Mouse (Mus musculus) right cerebral cortex, adult 18-20 months (tissue): ENCODE measurements at regions not wholly inside any gene's neighbourhood (a gene's known extent, or its start where the extent isn't known, plus 50 kb on each side); places are given as distances from the start of the nearest gene placed in this dataset.

Experiments
- DNase-seq: peaks from one replicate; pipeline ENCODE4 v3.0.0; 2022; ENCODE audit warnings: mixed read lengths

GRCm38 (mm10) chr4:54460596-54460995 is 484.3 kb upstream of the Zfp462 start:
- no peak for DNase-seq

GRCm38 (mm10) chr4:54469176-54469575 is 475.7 kb upstream of the Zfp462 start:
- DNase-seq = no peak

- DNase-seq = peak; percentile 18
Measured at GRCm38 (mm10) chr4:54470022-54471008, 474.5 kb upstream of the Zfp462 start.

GRCm38 (mm10) chr4:54471009-54471408 is 473.8 kb upstream of the Zfp462 start:
- no peak for DNase-seq

- DNase-seq = no peak
Measured at GRCm38 (mm10) chr4:54481766-54482165, 463.1 kb upstream of the Zfp462 start.

GRCm38 (mm10) chr4:54493074-54493473 is 451.8 kb upstream of the Zfp462 start:
- no peak for DNase-seq

- DNase-seq = no peak
Measured at GRCm38 (mm10) chr4:54497312-54497994, 447.4 kb upstream of the Zfp462 start.

- peak; percentile 23 for DNase-seq
Measured at GRCm38 (mm10) chr4:54515934-54516333, 428.9 kb upstream of the Zfp462 start.

GRCm38 (mm10) chr4:54523283-54523682 is 421.6 kb upstream of the Zfp462 start:
- DNase-seq = no peak

GRCm38 (mm10) chr4:54526003-54526586 is 418.8 kb upstream of the Zfp462 start:
- no peak for DNase-seq

GRCm38 (mm10) chr4:54527660-54528059 is 417.2 kb upstream of the Zfp462 start:
- no peak for DNase-seq

- DNase-seq = no peak
Measured at GRCm38 (mm10) chr4:54531739-54532138, 413.1 kb upstream of the Zfp462 start.

- peak; percentile 11 for DNase-seq
Measured at GRCm38 (mm10) chr4:54533846-54534245, 411.0 kb upstream of the Zfp462 start.

GRCm38 (mm10) chr4:54552864-54553618 is 391.8 kb upstream of the Zfp462 start:
- no peak for DNase-seq

GRCm38 (mm10) chr4:54563075-54563474 is 381.8 kb upstream of the Zfp462 start:
- DNase-seq = no peak

- no peak for DNase-seq
Measured at GRCm38 (mm10) chr4:54573185-54573584, 371.7 kb upstream of the Zfp462 start.

GRCm38 (mm10) chr4:54587197-54587596 is 357.7 kb upstream of the Zfp462 start:
- DNase-seq = no peak

GRCm38 (mm10) chr4:54588704-54589103 is 356.1 kb upstream of the Zfp462 start:
- no peak for DNase-seq

GRCm38 (mm10) chr4:54601671-54602512 is 343.0 kb upstream of the Zfp462 start:
- no peak for DNase-seq

GRCm38 (mm10) chr4:54602513-54603205 is 342.2 kb upstream of the Zfp462 start:
- DNase-seq = no peak

GRCm38 (mm10) chr4:54610101-54610500 is 334.7 kb upstream of the Zfp462 start:
- DNase-seq = no peak
